Mouse (Mus musculus) testis, adult 2 months (tissue): ENCODE measurements around the gene Ddx39b. TPM values are rescaled to one million over a fixed set of nuclear protein-coding genes. Genes with fewer than 3 reads are reported as not detected.

Experiments used
- H3K27ac ChIP-seq: fragments of 200-500 bp; 2 replicates; pipeline ENCODE4 v1.5.1; 2012; ENCODE audit warnings: low read depth, low read length; ENCODE audit not compliant: control insufficient read depth, insufficient read depth
- H3K27me3 ChIP-seq: fragments of 200-500 bp; 2 replicates; pipeline ENCODE4 v1.6.1; 2012; ENCODE audit warnings: mild to moderate bottlenecking, low read length, moderate library complexity; ENCODE audit not compliant: control insufficient read depth, insufficient read depth
- H3K36me3 ChIP-seq: fragments of 200-500 bp; 2 replicates; pipeline ENCODE4 v1.6.1; 2012; ENCODE audit warnings: mild to moderate bottlenecking, low read length; ENCODE audit not compliant: control insufficient read depth, insufficient read depth
- H3K4me1 ChIP-seq: fragments of 200-500 bp; 2 replicates; pipeline ENCODE4 v1.6.1; 2012; ENCODE audit warnings: low read length; ENCODE audit not compliant: control insufficient read depth, insufficient read depth
- H3K4me3 ChIP-seq: fragments of 200-500 bp; 2 replicates; pipeline ENCODE4 v1.5.1; 2012; ENCODE audit warnings: low read depth, mild to moderate bottlenecking, low read length, moderate library complexity, mixed read lengths; ENCODE audit not compliant: control insufficient read depth
- CTCF ChIP-seq: fragments of 200-500 bp; IDR thresholded peaks from 2 replicates; pipeline ENCODE4 v1.5.1; 2012; ENCODE audit warnings: low read depth, mild to moderate bottlenecking, inconsistent platforms, low read length, moderate library complexity; ENCODE audit not compliant: control insufficient read depth, insufficient read depth, insufficient replicate concordance
- POLR2A ChIP-seq: fragments of 200-500 bp; IDR thresholded peaks from 2 replicates; pipeline ENCODE4 v1.6.1; 2012; ENCODE audit warnings: low read depth, mild to moderate bottlenecking, inconsistent platforms, low read length, moderate library complexity; ENCODE audit not compliant: control insufficient read depth
- polyA plus RNA-seq: library from polyadenylated mRNA; depleted of rRNA; stranded (reverse); fragments of >200 nt; gene quantifications from 2 replicates; pipeline ENCODE4 v1.2.3, GENCODE M21; 2012

The Ddx39b gene
- polyA plus RNA-seq, 1 experiment = 129 TPM

DNA sequence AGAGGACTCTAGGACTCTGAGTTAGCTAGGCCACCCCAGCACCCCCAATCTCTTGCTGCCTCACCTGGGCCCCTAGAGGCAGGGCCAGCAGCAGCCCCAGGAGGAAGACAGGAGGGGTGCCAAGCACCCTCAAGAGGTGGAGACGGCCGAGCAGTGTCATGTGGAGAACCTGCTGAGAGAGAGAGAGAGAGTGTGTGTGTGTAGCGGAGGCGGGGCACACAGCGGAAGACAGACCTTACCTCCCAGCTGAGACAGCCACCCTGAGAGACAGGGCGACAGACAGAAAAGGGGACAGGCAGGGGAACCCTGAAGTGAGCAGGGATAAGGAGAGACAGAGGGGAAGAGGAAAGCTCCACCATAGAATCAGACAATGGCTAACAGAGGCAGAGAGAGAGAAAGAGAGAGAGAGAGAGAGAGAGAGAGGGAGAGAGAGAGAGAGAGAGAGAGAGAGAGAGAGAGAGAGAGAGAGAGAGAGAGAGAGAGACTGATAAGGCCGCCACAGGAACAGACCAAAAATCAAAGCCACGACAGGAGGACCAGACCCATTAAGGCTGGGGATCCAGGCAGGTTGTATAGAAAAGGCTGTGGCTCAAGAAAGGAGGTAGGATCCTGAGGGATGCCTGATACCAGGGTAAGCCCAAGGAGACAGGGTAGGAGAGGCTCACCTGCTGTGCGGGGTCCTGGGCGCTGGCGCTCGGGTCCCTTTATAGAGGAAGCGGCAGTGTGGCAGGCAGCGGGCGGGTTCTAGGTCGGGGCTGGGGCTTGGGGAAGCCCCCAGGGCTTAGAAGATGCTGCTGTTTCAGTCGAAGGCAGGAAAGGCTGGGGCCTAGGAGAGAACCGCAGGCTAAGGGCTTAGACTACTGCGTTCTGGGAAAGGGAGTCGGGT lies 36.8 kb upstream of the Ddx39b start, which contains the start of gene Lta:
Gene Lta, minus strand, starts transcription at position 858 of the 886 bp plus-strand sequence.
- Histone ChIP-seq H3K27me3 (no peaks in the 10 kb centered on the region), H3K4me3 (no peak within 1 kb of the TSS), H3K36me3 (no peaks in the 10 kb centered on the region), H3K4me1 (0 out of 2 replicates have a peak, but pooled peaks cover 2% of the 10 kb centered on the region), H3K27ac (no peak within 1 kb of the TSS)
- TF ChIP-seq POLR2A (no peak), CTCF (no peak)

GRCm38 (mm10) chr17:35205380-35205769 lies 36.2 kb upstream of the Ddx39b start:
- H3K27ac ChIP-seq = no peak overlapping the region
- no peak overlapping the region for H3K4me3 ChIP-seq
- TF ChIP-seq CTCF = no peak
- no peak for TF ChIP-seq POLR2A
- H3K27me3 ChIP-seq = no peaks in the 10 kb centered on the region
- H3K36me3 ChIP-seq = no peaks in the 10 kb centered on the region
- H3K4me1 ChIP-seq = 0 out of 2 replicates have a peak, but pooled peaks cover 2% of the 10 kb centered on the region

DNA sequence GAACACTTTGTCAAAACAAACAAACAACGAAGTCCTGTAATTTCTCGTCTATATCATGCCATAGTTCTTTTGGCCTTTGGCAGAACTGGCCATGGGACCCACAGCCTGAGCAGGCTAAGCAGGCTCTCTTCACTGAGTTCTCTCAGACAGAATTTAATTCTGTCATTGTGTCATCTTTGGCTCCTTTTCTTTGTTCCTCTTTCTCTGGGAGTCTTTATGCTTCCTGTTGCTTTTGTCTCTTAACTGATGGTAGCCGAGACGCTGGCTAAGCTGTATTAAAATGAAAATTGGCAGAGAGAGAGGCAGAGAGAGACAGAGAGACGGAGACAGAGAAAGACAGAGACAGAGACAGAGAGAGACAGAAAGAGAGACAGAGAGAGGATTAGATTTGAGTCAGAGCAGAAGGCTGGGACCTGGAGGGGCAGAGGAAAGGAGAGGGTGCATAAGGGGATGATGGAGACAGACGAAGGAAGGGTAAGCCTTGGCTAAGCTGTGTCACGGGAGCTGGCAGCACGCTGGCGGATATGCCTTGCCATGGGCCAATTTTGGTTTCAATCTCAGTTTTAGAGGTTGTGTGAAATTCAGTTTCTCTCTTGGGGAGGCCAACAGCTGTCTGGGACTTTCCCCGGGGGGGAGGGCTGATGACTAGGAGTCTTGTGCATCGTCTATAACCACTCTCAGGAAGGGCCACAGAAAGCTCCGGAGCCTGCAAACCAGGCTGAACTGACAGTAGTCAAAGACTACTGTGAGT lies 31.6 kb upstream of the Ddx39b start:
- H3K4me1 ChIP-seq = 0 out of 2 replicates have a peak, but pooled peaks cover under 1% of the 10 kb centered on the region
- H3K27ac ChIP-seq = no peak overlapping the region
- H3K4me3 ChIP-seq = no peak overlapping the region
- TF ChIP-seq POLR2A = no peak
- no peak for TF ChIP-seq CTCF
- no peaks in the 10 kb centered on the region for H3K36me3 ChIP-seq
- no peaks in the 10 kb centered on the region for H3K27me3 ChIP-seq

- no peaks in the 10 kb centered on the region for H3K4me1 ChIP-seq
- TF ChIP-seq POLR2A = no peak
- H3K36me3 ChIP-seq = no peaks in the 10 kb centered on the region
Observed at GRCm38 (mm10) chr17:35210593-35210992, 31.0 kb upstream of the Ddx39b start.

DNA sequence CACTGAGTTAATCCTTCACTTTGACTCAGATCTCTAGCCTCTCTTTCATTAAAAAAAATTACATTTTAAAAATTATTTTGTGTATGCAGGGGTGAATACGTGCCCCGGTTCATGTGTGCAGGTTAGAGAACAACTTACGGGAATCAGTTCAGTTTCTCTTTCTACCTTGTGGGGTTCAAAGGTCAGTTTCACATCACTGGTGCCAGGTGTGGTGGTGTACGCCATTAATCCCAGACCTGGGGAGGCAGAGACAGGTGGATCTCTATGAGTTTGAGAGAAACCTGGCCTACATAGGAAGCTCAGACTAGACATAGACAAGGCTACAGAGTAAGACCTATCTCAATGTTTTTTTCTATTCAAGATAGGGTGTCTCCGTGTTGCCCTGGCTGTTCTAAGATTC lies 28.5 kb upstream of the Ddx39b start:
- no peak overlapping the region for H3K27ac ChIP-seq
- no peaks in the 10 kb centered on the region for H3K4me1 ChIP-seq
- no peaks in the 10 kb centered on the region for H3K36me3 ChIP-seq
- no peak for TF ChIP-seq POLR2A
- TF ChIP-seq CTCF = no peak
- no peak overlapping the region for H3K4me3 ChIP-seq
- H3K27me3 ChIP-seq = no peaks in the 10 kb centered on the region

More at GRCm38 (mm10) chr17:35210593-35210992, 31.0 kb upstream of the Ddx39b start:
- H3K27me3 ChIP-seq = no peaks in the 10 kb centered on the region
- no peak overlapping the region for H3K4me3 ChIP-seq
- H3K27ac ChIP-seq = no peak overlapping the region

- no peak for TF ChIP-seq POLR2A
- TF ChIP-seq CTCF = no peak
- no peaks in the 10 kb centered on the region for H3K36me3 ChIP-seq
- H3K27me3 ChIP-seq = no peaks in the 10 kb centered on the region
- H3K4me3 ChIP-seq = no peak overlapping the region
- peaks cover 10% of the 10 kb centered on the region for H3K4me1 ChIP-seq
- no peak overlapping the region for H3K27ac ChIP-seq
Observed at GRCm38 (mm10) chr17:35218516-35219193, 22.9 kb upstream of the Ddx39b start.

DNA sequence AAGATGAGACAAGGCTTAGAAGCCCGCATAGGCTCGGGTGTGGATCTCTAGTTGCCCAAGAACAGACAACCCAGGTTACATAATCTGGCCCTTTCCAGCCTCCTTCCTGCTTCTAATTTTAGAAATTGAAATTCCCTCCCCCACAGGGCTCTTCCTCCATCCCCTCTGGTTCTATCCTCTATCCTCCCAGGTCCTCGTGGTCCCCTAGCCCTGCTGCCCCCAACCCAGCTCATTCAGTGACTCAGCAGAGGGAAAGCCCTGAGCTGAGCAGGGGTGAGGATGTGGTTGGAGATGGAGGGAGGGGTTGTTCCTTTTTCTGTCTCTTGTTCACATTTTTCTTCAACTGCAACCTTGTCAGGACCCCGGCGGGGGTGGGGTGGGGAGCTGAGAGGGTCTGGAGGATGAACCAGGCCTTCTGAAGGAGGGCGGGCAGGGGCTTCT lies 21.9 kb upstream of the Ddx39b start:
- TF ChIP-seq CTCF = no peak
- TF ChIP-seq POLR2A = no peak
- H3K36me3 ChIP-seq = no peaks in the 10 kb centered on the region
- no peak overlapping the region for H3K4me3 ChIP-seq
- H3K27me3 ChIP-seq = no peaks in the 10 kb centered on the region
- H3K4me1 ChIP-seq = peaks cover 10% of the 10 kb centered on the region
- H3K27ac ChIP-seq = no peak overlapping the region
